Mouse (Mus musculus): ENCODE measurements around the gene Podn.

DNA sequence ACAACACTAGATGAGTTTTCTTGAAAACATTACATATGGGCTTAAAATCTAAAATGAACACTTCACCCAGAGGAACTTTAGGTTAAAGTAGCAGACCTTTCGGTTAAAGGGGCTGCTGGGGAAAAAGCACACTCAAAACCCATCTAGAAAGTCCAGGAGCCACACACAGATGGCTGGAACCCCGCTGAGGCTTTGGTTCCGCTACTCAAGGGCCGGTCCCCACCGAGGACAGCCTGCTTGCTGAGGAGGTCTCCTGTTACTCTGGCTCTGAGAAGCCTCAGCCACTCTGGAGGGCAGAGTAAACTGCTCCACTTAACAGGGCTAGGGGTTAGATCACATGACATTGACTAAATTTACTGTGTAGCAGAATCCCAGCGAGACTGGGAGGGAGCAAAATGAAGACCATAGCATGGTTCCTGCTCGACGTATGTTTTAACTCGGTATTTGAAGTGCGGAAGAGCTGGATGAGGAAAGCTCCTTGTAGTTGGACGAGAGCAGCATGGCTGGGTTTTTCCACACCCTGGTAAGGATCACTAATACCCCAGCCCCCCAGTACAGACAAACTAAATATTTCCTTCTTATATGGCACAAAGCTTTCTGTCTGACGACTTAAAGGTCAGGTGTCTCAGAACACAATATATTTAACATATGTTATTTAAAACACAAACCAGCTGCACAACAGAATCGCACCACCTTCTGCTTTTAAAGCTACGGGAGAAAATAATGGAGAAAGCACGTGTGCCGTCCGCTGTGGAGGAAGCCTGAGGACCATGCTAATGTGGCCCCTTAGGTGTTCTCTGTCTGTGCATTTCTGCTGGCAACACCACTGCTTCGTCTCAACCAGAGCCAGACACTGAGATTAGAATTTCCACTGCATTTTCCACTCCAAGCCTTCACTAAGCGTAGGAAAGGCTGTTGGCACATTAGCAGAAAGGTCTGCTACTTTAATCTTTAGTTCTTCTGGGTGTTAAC lies 50.8 kb downstream of the Podn start:
- TF ChIP-seq POLR2A (IDR thresholded peaks at IDR 0.05; ENCODE audit: borderline replicate concordance, insufficient read depth, low read length), result no peak
- no peak for TF ChIP-seq CTCF (IDR thresholded peaks at IDR 0.05; ENCODE audit: borderline replicate concordance, insufficient read depth, low read depth, low read length)

Data from cerebellum, adult 2 months (tissue).